In the genomic region with DNA sequence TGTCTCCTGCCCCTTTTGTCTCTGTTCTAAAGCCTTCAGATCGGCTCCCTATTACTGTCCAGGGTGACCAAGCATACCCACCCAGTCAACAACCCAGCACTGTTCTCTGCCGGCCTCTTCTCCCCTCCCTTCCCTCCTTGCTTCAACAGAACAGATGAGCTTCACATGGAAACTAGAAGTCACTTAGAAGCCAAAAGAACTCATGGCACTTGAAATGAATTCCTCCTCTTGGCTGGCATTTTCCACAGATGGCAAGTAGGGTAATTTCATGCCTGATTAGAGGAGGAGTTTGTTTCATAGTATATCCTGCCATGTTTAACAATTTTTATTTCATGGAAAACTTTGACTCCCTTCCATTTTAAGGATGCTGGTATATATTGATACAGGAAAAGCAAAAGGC, we compare ENCODE assay signal across 19 mouse cellular contexts.
A peak's percentile ranks its signal among the peaks of the same experiment; 100 is the strongest.
DNase-seq lines count a peak whose midpoint lies in the region; ATAC-seq and TF ChIP-seq lines count a peak whose summit lies in the region.
"Had no signal": no experiment of that assay in that cellular context is flagged by ENCODE, and none has a peak within 500 bp of the region (broad histone marks: within the 10 kb centered on the region; RNA-seq: fewer than 3 reads in every experiment).

No protein-coding gene starts in this region.

- H3K36me3 ChIP-seq in forebrain, embryonic 14.5 days (ENCODE audit: control insufficient read depth, insufficient read depth, low read length): no peaks in the 10 kb centered on the region
- no peaks in the 10 kb centered on the region for H3K36me3 ChIP-seq in forebrain, embryonic 10.5 days (replicated peaks)
- H3K36me3 ChIP-seq in hindbrain, postnatal 0 days (ENCODE audit: insufficient read depth, low read length): no peaks in the 10 kb centered on the region
- H3K36me3 ChIP-seq in hindbrain, embryonic 11.5 days (ENCODE audit: control insufficient read depth, insufficient read depth, low read length): no peaks in the 10 kb centered on the region
- H3K36me3 ChIP-seq in midbrain, postnatal 0 days (ENCODE audit: insufficient read depth, low read length): no peaks in the 10 kb centered on the region
- H3K36me3 ChIP-seq in midbrain, embryonic 13.5 days: no peaks in the 10 kb centered on the region
- H3K36me3 ChIP-seq: embryonic facial prominence, embryonic 10.5 days; heart, embryonic 13.5 days; hindbrain, embryonic 13.5 days had no signal

- ATAC-seq in forebrain, embryonic 14.5 days: no peak
- peak; percentile 49 for ATAC-seq in hindbrain, postnatal 0 days
- ATAC-seq in hindbrain, embryonic 11.5 days (ENCODE audit: low FRiP score): no peak
- ATAC-seq in midbrain, postnatal 0 days (ENCODE audit: low FRiP score): no peak
- ATAC-seq in midbrain, embryonic 13.5 days: no peak
- ATAC-seq: activated CD4-positive, CD25-positive, alpha-beta regulatory T cell, adult 4 months; intestine, embryonic 16.5 days; Patski had no signal

- no peaks in the 10 kb centered on the region for H3K4me1 ChIP-seq in forebrain, embryonic 14.5 days (ENCODE audit: control insufficient read depth, insufficient read depth, low read length)
- peaks cover 44% of the 10 kb centered on the region for H3K4me1 ChIP-seq in forebrain, embryonic 10.5 days
- H3K4me1 ChIP-seq in hindbrain, postnatal 0 days (ENCODE audit: insufficient read depth, low read length): peaks cover 8% of the 10 kb centered on the region; the same call in 1 of the 2 replicates
- H3K4me1 ChIP-seq in hindbrain, embryonic 11.5 days (replicated peaks; ENCODE audit: control insufficient read depth, insufficient read depth, low read length): no peaks in the 10 kb centered on the region
- H3K4me1 ChIP-seq in midbrain, postnatal 0 days (ENCODE audit: insufficient read depth, low read length): peaks cover 4% of the 10 kb centered on the region; the same call in 1 of the 2 replicates
- H3K4me1 ChIP-seq in midbrain, embryonic 13.5 days (replicated peaks): peaks cover 15% of the 10 kb centered on the region

- no peak overlapping the region for H3K9ac ChIP-seq in forebrain, embryonic 14.5 days (ENCODE audit: low read length)
- no peak overlapping the region for H3K9ac ChIP-seq in hindbrain, postnatal 0 days (replicated peaks; ENCODE audit: low read length)
- H3K9ac ChIP-seq in hindbrain, embryonic 11.5 days (ENCODE audit: low read depth, low read length): no peak overlapping the region
- no peak overlapping the region for H3K9ac ChIP-seq in midbrain, postnatal 0 days (replicated peaks; ENCODE audit: low read length, poor library complexity, severe bottlenecking)
- no peak overlapping the region for H3K9ac ChIP-seq in midbrain, embryonic 13.5 days (replicated peaks)
- H3K9ac ChIP-seq: heart, embryonic 13.5 days; hindbrain, embryonic 13.5 days had no signal

- H3K27ac ChIP-seq in forebrain, embryonic 14.5 days (ENCODE audit: low read depth, low read length): no peak overlapping the region
- H3K27ac ChIP-seq in forebrain, embryonic 10.5 days: no peak overlapping the region
- H3K27ac ChIP-seq in hindbrain, postnatal 0 days: no peak overlapping the region
- H3K27ac ChIP-seq in hindbrain, embryonic 11.5 days (ENCODE audit: low read depth, low read length): no peak overlapping the region
- no peak overlapping the region for H3K27ac ChIP-seq in midbrain, postnatal 0 days (ENCODE audit: low read depth, low read length)
- H3K27ac ChIP-seq in midbrain, embryonic 13.5 days: no peak overlapping the region
- H3K27ac ChIP-seq: embryonic facial prominence, embryonic 10.5 days; heart, embryonic 13.5 days; hindbrain, embryonic 13.5 days had no signal

- no peaks in the 10 kb centered on the region for H3K9me3 ChIP-seq in forebrain, embryonic 14.5 days (replicated peaks; ENCODE audit: control insufficient read depth, low read length)
- H3K9me3 ChIP-seq in forebrain, embryonic 10.5 days: no peaks in the 10 kb centered on the region
- H3K9me3 ChIP-seq in hindbrain, postnatal 0 days (ENCODE audit: low read length): no peaks in the 10 kb centered on the region
- no peaks in the 10 kb centered on the region for H3K9me3 ChIP-seq in hindbrain, embryonic 11.5 days (ENCODE audit: control insufficient read depth, low read length)
- no peaks in the 10 kb centered on the region for H3K9me3 ChIP-seq in midbrain, postnatal 0 days (ENCODE audit: low read length)
- H3K9me3 ChIP-seq in midbrain, embryonic 13.5 days: no peaks in the 10 kb centered on the region
- H3K9me3 ChIP-seq: embryonic facial prominence, embryonic 10.5 days; heart, embryonic 13.5 days; hindbrain, embryonic 13.5 days had no signal

- no peak for TF ChIP-seq CTCF in hindbrain, postnatal 0 days (IDR thresholded peaks at IDR 0.05; ENCODE audit: low read depth)
- TF ChIP-seq CTCF in midbrain, postnatal 0 days (IDR thresholded peaks at IDR 0.05): no peak

- WGBS in forebrain, embryonic 14.5 days: 33% methylated on average over 2 of the region's 2 CpGs
- 44% methylated on average over 2 of the region's 2 CpGs for WGBS in forebrain, embryonic 10.5 days
- WGBS in hindbrain, postnatal 0 days: 23% methylated on average over 2 of the region's 2 CpGs
- WGBS in hindbrain, embryonic 11.5 days: 34% methylated on average over 2 of the region's 2 CpGs
- 43% methylated on average over 2 of the region's 2 CpGs for WGBS in midbrain, postnatal 0 days
- WGBS in midbrain, embryonic 13.5 days: 38% methylated on average over 2 of the region's 2 CpGs

- peak; percentile 77 for DNase-seq in forebrain, embryonic 14.5 days (ENCODE audit: low spot score)
- no peak for DNase-seq in forebrain, embryonic 10.5 days (ENCODE audit: extremely low spot score, low spot score)
- peak; percentile 59 for DNase-seq in hindbrain, postnatal 0 days (ENCODE audit: low spot score)
- no peak for DNase-seq in hindbrain, embryonic 11.5 days (ENCODE audit: low spot score)
- DNase-seq in midbrain, postnatal 0 days (ENCODE audit: low spot score): peak; percentile 66
- no peak for DNase-seq in right cerebral cortex, postnatal 4 days
- DNase-seq: adrenal gland, postnatal 14 days; cerebellum, adult 8-10 months; gastrocnemius, postnatal 36 days; heart, adult 11 months; heart, postnatal 36 days had no signal

- H3K27me3 ChIP-seq in forebrain, embryonic 14.5 days (replicated peaks; ENCODE audit: control insufficient read depth, insufficient read depth, low read length): no peaks in the 10 kb centered on the region
- H3K27me3 ChIP-seq in forebrain, embryonic 10.5 days (ENCODE audit: poor library complexity, severe bottlenecking): peaks cover 12% of the 10 kb centered on the region
- no peaks in the 10 kb centered on the region for H3K27me3 ChIP-seq in hindbrain, postnatal 0 days (ENCODE audit: insufficient read depth, low read length)
- H3K27me3 ChIP-seq in hindbrain, embryonic 11.5 days (ENCODE audit: control insufficient read depth, insufficient read depth, low read length): no peaks in the 10 kb centered on the region
- H3K27me3 ChIP-seq in midbrain, postnatal 0 days (ENCODE audit: insufficient read depth, low read length): no peaks in the 10 kb centered on the region; the same call in 1 of the 2 replicates
- H3K27me3 ChIP-seq in midbrain, embryonic 13.5 days: peaks cover 11% of the 10 kb centered on the region; the same call in 1 of the 2 replicates
- H3K27me3 ChIP-seq: CH12.LX; heart, embryonic 13.5 days; hindbrain, embryonic 13.5 days; Patski had no signal

- no peak overlapping the region for H3K4me2 ChIP-seq in forebrain, embryonic 14.5 days (ENCODE audit: low read length)
- no peak overlapping the region for H3K4me2 ChIP-seq in hindbrain, postnatal 0 days (ENCODE audit: low read depth, low read length)
- H3K4me2 ChIP-seq in hindbrain, embryonic 11.5 days (replicated peaks; ENCODE audit: low read depth, low read length): no peak overlapping the region
- no peak overlapping the region for H3K4me2 ChIP-seq in midbrain, postnatal 0 days (ENCODE audit: low read depth, low read length, poor library complexity, severe bottlenecking)
- H3K4me2 ChIP-seq in midbrain, embryonic 13.5 days (replicated peaks): no peak overlapping the region
- H3K4me2 ChIP-seq: heart, embryonic 13.5 days; hindbrain, embryonic 13.5 days had no signal

- H3K4me3 ChIP-seq in forebrain, embryonic 14.5 days (ENCODE audit: low read depth, low read length): no peak overlapping the region
- no peak overlapping the region for H3K4me3 ChIP-seq in forebrain, embryonic 10.5 days
- H3K4me3 ChIP-seq in hindbrain, postnatal 0 days (ENCODE audit: low read length): no peak overlapping the region
- H3K4me3 ChIP-seq in hindbrain, embryonic 11.5 days (ENCODE audit: low read depth, low read length): no peak overlapping the region
- no peak overlapping the region for H3K4me3 ChIP-seq in midbrain, postnatal 0 days (ENCODE audit: low read depth, low read length)
- H3K4me3 ChIP-seq in midbrain, embryonic 13.5 days (replicated peaks): no peak overlapping the region
- H3K4me3 ChIP-seq: embryonic facial prominence, embryonic 10.5 days; heart, embryonic 13.5 days; hindbrain, embryonic 13.5 days had no signal

Comparison
In these comparisons a context has a peak if more than half of its experiments do, and no peak if none do; other contexts are left out.
1. DNase-seq: peak in forebrain, embryonic 14.5 days (single experiment), hindbrain, postnatal 0 days (single experiment) and midbrain, postnatal 0 days (single experiment); none in forebrain, embryonic 10.5 days (single experiment), hindbrain, embryonic 11.5 days (single experiment) and right cerebral cortex, postnatal 4 days (single experiment).